Mouse (Mus musculus) kidney, postnatal 10 days (tissue): ENCODE results near the gene Cmtm5.
"Not testable (repeated sequence)": the region's sequence is repeated elsewhere in the genome, so short reads cannot be mapped to it uniquely, and the experiment has no call there.

Experiments
- DNase-seq: peaks from one replicate; pipeline ENCODE4 v3.0.0; 2021; ENCODE audit warnings: mixed read lengths

Cmtm5 gene

DNA sequence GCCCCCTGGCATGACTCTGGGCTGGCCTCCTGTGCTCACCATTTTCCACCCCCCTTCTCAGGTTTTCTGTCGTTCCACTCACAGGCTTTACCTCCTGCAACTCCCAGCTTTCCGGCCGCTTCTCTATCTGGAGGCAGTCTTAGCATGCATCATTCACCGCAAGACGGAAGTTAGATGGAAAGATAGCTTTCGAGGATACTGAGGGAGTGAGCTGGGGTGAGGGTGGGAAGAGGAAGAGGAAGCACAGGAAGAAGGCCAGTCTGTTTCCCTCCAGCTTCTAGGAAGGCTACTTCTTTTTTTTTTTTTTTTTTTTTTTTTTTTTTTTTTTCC is 735 bp downstream of the Cmtm5 start:
- DNase-seq, result no peak

DNA sequence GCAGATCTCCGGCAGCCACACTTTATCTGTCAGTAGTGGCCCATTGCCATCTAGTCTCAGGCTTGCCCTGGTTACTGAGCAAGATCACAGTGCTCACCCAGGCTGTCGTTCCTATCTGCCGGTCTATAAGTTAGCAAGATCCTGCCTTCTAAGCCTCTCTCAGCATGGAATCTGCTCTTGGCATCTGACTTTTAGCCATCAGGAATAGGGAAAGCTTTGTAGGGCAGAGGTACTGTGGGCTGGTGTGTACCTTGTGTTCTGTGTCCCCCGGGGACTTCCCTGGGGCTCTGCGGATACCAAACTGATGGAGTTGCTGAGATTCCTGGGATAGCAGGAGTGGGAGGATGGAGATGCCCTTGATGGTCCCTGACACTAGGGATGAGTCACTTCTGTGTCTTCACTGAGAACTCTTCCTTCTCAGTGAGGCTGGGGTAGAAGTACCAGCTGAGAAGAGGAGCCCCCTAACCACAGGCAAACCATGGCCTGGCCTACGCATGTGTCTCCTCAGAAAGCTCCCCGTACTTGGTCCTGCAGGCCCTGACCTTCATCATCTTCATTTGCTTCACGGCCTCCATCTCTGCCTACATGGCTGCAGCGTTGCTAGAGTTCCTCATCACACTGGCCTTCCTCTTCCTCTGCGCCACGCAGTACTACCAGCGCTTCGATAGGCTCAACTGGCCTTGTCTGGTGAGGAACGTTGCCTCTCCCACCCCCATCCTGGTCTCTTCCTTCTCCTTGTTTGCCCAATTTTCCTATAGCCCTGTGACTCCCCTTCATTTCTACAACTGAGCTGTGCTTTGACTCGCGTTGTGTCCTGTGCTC is 1.5 kb downstream of the Cmtm5 start:
- no peak for DNase-seq

- DNase-seq, result no peak
Measured at GRCm38 (mm10) chr14:54938431-54939219, 2.6 kb downstream of the Cmtm5 start.

DNA sequence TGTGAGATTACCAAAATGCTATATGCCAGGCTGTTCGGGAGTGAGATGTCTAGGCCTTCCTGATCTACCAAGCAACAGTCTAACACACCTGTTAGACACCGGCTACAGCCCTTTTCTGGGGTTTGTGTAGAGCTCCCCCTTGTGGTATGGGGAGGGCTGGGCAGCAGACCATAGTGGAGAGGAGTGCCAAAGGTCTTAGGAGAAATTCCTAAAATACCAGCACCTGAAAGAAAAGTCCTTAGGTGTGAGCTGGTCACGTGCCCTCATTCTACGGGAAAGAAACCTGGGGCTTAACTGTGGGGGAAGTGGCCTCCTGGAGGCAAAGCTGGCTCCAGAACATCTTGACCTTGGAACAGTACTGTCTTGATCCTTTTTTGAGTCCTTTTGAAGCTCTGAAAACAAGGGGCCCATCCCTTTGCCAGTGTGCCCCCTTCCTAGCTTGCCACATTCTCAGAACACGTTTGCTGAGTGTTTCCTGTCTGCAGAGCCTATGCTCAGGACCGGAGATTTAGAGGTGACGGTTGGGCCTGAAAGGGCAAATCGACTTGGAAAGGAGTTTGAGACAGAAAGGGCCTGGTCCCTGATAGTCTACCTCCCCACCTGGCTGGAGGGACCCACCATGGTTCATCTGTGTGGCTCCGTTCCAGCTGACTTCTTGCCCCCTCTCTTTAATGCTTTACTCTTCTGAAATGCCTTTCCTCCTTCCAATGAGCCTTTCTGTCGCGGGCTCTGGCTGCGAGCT is 3.5 kb downstream of the Cmtm5 start:
- peak; percentile 84 for DNase-seq

DNA sequence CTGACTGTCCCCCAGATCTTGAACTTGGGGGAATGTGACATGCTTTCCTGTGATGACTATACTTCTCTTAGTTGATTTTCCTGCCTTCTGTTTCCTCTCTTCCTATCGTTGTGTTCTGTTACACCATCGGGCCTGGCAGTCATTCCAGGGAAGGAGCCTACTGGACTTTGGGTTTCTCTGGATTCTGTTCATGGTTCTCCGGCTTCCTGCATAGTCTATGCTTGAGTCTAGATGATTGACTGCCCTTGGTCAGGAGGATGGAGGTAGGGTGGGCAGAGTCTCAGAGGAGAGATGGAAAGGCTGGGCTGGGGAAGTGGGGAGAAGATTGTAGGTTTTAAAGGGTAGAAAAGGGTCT is 4.1 kb downstream of the Cmtm5 start:
- no peak for DNase-seq

GRCm38 (mm10) chr14:54941024-54941978 is 5.2 kb downstream of the Cmtm5 start:
- peak; percentile 47 for DNase-seq

GRCm38 (mm10) chr14:54942479-54942878 is 6.4 kb downstream of the Cmtm5 start:
- DNase-seq, result no peak

- DNase-seq, result no peak
Measured at GRCm38 (mm10) chr14:54943971-54944370, 7.9 kb downstream of the Cmtm5 start.

DNA sequence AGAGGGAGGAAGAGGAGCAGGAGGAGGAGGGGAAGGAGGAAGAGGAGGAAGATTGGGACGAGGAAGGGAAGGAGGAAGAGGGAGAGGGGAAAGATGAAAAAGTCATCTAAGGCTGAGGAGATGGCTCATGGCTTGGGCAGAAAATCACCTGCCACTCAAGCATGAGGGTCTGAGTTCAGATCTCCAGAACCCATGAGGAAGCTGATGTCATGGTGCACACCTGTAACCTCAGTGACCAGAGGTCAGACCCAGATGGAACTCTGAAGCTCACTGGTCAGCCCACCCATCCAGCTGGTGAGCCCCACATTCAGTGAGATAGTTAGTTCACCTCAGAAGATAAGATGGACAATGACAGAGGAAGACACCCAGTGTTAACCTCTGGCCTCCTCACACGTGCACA is 8.9 kb downstream of the Cmtm5 start:
- no peak for DNase-seq

- no peak for DNase-seq
Measured at GRCm38 (mm10) chr14:54945975-54946704, 10.1 kb downstream of the Cmtm5 start.

DNA sequence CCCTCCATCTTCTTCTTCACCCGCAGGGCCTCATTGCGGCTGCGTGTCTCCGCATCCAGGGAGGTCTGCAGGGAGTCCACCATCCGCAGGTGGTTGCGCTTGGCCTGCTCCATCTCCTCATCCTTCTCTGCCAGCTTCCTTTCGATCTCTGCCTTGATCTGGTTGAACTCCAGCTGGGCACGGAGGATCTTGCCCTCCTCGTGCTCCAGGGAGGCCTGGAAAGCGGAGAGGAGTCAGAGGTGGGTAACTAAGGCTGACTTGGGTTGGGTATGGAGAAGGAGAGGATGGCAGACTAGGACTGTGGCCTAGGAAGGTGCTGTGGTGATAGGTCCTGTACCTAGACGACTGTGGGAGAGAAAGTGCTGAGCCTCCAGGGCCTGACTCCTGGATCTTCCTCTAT is 10.9 kb downstream of the Cmtm5 start:
- not testable (repeated sequence) for DNase-seq

DNA sequence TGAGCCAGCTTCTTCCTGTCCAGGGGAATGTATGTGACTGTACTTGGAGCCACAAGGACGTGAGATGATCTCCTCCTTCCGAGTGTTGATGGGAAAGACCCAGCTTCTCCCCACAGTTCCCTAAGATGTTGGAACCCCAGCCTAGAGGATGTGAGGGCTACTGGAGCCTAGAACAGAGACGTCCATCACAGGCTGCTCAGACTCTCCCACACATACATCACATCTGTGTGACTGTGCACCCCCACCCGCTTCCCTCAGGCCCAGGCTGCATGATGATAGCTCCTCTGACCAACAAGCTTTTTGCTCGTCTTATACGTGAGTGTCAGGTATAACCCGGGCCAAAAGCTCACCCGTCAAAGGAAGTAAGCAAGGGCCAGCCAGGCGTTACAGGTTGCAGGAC is 12.7 kb downstream of the Cmtm5 start:
- DNase-seq, result no peak

DNA sequence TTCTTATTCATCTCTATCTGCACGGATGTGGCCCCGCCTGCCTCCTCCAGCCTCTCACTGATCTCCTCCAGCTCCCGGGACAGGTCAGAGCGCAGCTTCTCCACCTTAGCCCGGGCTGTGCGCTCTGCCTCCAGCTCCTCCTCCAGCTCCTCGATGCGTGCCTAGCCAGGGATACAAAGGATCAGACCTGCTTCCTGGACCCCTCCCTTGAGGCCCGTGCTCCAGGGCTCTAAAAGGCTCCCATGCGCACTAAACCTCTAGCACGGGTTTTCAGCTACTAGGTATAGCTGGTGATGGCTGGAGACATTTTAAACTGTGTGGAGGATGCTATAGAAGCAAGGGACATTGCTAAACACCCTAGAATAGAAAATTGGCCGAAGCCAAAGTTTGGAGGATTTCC is 14.4 kb downstream of the Cmtm5 start:
- DNase-seq, result no peak

DNA sequence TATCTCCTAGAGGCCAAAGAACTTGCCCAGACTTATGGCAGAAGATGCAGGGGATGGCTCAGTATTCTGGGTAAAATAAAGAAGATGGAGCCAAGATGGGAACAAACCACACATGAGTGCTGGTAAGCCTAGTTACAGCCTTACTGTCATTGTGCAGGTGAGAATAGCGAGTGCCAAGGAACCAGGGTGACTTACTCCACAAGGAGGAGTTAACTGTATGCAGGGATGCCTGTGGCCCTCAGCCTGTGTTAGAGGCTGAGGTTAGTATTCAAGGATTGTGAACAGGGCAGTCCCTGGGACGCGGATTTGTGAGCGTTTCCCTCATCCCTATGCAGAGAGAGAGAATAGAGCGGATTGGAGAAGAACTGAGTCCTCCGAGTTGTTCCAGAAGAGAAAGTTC is 15.5 kb downstream of the Cmtm5 start:
- no peak for DNase-seq

DNA sequence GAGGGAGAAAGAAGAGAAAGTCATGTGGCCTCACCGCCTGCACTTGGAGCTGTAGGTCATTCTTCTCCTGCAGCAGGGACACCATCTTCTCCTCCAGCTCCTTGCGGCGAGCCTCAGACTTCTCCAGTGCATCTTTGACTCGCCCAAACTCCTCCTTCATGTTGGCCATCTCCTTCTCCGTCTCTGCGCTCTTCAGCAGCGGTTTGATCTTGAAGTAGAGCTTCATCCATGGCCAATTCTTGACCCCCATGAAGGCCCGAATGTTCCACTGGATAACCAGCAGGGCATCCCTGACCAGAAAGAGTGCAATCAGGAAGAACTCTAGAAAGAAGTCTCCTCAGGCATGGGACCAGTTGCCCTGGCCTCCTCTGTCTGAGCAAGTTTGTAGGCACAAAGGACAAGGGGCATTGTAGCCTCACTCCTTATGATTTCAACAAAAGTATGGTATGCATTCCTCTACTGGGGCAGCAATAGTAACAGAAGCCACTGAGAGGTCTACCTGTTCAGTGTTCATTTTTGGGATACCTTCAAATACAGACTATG is 17.7 kb downstream of the Cmtm5 start:
- DNase-seq, result no peak

GRCm38 (mm10) chr14:54954474-54954873 is 18.4 kb downstream of the Cmtm5 start:
- DNase-seq, result no peak

DNA sequence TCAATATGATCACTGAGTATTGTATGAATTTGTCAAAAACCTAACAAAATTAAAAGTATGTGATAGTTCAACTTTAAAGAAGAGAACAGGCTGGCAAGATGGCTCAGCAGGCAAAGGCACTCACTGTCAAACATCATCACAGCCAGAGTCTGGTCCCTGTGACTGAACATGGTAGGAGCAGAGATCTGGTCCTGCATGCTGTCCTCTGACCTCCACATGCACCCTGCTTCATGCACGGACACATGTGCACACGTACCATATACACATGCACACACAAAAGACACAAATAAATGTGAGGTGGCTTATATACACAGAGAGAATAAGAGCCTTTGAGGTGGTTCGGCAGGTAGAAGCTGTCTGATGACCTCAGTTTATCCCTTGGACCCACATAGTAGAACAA is 19.4 kb downstream of the Cmtm5 start:
- no peak for DNase-seq

GRCm38 (mm10) chr14:54956533-54956932 is 20.5 kb downstream of the Cmtm5 start:
- DNase-seq, result no peak

DNA sequence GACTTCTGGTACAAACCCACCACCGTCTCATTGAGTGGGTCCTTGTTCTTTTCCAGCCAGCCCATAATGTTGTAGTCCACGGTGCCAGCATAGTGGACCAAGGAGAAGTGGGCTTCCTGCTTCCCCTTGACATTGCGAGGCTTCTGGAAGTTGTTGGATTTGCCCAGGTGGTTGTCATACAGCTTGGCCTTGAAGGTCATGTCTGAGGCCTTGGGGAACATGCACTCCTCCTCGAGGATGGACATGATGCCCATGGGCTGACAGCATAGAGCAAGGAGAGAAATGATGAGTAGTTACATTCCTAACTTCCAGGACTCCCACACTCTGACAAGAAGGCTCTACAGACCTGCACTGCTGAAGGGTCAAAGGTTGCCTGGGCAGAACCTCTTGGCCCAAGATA is 22.4 kb downstream of the Cmtm5 start:
- DNase-seq, result no peak

- no peak for DNase-seq
Measured at GRCm38 (mm10) chr14:54959197-54959596, 23.1 kb downstream of the Cmtm5 start.

DNA sequence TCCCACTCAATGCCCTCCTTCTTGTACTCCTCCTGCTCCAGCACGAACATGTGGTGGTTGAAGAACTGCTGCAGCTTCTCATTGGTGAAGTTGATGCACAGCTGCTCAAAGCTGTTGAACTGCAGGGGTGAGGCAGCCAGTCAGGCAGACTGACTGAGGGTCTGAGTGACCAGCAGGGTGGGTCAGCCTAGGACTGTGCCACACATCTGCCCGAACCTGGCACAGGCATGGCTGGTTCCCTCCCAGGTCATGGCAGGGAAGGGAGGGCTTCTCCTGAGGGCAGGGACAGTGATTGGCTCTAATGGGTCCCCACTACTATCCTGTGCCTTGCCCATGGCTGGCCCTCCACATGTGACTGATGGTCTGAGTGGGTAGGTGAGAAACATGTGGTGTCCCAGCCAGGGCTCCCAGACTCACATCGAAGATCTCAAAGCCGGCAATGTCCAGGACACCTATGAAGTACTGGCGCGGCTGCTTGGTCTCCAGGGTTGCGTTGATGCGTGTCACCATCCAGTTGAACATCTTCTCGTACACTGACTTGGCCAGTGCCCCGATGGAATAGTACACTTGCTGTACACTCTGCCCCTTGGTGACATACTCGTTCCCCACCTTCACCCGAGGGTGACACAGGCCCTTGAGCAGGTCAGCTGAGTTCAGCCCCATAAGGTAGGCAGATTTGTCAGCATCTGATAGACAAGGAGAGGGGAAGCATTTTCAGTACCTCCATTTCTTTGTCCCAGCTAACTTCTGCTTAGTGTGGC is 24.0 kb downstream of the Cmtm5 start:
- not testable (repeated sequence) for DNase-seq
